Mouse (Mus musculus): Measurements from ENCODE around the gene Obox2.
"Not testable (repeated sequence)": the region's sequence is repeated elsewhere in the genome, so short reads cannot be mapped to it uniquely, and the experiment has no call there.

The Obox2 gene

GRCm38 (mm10) chr7:15388421-15388998, at the start of gene Obox2, which contains the start of gene Obox1:
TSS of gene Obox2 (plus strand) at chr7:15388721.
TSS of gene Obox1 (plus strand) at chr7:15388948.
- DNase-seq = not testable (repeated sequence)

- DNase-seq = not testable (repeated sequence)
Observed at GRCm38 (mm10) chr7:15399147-15399874, 10.8 kb downstream of the Obox2 start.

DNA sequence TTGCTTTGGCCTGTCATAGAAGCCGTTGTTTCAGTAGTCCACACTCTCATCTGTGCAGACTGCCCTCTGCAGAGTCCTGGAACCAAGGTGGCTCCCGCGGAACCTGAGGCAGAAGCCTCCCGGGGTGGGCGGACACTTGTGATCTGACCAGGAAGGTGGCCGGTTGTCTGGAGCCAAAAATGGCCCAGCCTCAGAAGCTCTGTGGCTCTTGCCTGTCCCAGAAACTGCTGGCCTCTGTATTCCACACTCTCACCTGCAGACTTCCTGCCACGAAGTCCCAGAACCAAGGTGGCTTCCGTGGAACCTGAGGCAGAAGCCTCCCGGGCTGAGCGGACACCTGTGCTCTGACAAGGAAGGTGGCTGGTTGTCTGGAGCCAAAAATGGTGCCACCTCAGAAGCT, 18.3 kb downstream of the Obox2 start:
- not testable (repeated sequence) for DNase-seq

DNA sequence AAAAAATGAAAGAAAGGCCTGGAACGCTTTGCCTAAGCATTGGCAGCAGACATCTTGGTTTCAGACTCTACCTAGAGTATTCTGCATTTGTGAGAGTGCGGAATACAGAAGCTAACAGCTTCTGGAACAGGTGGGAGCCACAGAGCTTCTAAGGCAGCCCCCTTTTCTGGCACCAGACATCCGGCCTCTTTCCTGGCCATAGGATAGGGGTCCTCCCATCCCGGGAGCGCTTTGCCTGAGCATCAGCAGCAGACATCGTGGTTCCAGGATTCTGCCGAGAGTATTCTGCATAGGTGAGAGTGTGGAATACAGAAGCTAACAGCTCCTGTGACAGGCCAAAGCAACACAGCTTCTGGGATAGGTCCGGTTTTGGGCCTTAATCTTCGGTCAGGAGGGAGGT, 29.5 kb downstream of the Obox2 start:
- not testable (repeated sequence) for DNase-seq

DNA sequence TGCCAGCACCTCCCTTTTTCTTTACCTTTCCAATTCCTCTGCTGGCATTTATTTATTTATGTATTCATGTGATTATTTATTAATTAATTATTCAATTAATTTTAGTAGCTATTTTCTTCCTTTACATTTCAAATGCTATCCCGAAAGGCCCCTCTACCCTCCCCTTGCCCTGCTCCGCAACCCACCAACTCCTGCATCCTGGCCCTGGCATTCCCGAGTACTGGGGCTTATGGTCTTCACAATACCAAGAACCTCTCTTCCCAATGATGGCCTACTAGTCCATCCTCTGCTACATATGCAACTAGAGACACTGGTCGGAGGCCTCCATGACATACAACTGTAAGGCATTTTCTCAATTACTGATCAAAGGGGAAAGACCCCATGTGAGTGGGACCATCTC, 37.0 kb downstream of the Obox2 start:
- not testable (repeated sequence) for DNase-seq

Data from liver (tissue).